Mouse (Mus musculus): ENCODE results near the gene Slc6a9.
A peak's percentile ranks its signal among the peaks of the same experiment; 100 is the strongest.

Slc6a9 gene

DNA sequence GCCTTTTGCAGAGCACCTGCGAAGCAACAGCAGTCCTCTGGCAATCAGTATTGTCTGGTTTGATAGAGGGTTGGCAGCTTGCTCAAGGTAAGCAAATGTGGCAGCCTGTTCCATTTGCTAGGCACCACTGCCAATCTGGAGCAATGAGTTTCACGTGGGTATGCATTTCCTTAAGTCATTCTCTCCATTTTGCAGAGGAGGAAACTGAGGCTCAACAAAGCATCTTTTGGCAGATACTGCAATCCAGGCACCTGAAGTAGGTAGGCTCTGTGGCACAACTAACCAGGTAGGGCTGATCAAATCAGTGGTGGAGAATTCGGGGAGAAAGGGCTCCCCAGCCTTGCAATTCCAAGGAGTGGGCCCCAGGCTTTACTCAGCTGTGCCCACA lies at the start of gene Slc6a9:
Gene Slc6a9 (plus strand): TSS at position 50 of the 388 bp plus-strand sequence.
- no peak for DNase-seq

DNA sequence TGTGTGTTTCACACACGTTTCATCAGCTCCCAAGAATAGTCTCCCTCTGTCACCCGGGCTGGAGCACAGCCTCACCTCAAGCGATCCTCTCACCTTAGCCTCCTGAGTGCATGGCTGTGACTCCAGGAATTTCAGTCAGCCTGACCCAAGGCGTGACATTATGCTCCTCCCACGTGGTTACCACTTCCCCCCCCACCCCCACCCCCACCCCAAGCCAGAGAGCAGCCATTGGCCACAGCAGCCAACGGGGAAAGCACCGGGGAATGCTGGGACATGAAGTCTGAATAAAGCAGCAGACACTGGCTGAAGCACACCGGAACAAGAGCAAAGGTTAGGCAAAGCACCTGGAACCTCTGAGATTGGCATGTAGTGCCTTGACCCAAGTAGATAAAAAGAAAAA lies 47.3 kb upstream of the Slc6a9 start:
- DNase-seq: no peak

DNA sequence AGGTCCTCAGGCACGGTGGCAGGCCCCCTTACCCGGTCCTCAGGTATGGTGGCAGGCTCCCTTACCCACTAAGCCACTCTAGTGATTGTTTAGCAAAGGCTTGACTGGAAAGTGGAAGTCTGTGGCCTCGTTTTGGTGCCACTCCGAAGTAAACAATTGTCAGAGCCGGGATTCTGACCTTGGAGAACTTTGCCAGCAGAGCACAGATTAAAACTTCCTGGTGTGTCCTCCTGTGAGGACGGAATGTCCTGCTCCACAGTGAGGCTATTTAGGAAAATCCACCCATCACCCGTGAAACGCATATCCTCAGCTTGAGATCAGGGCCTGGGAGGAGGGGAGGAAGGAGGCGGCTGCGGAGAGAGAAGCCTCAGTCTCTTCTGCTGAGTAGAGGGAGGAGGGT lies 46.0 kb upstream of the Slc6a9 start:
- no peak for DNase-seq

DNA sequence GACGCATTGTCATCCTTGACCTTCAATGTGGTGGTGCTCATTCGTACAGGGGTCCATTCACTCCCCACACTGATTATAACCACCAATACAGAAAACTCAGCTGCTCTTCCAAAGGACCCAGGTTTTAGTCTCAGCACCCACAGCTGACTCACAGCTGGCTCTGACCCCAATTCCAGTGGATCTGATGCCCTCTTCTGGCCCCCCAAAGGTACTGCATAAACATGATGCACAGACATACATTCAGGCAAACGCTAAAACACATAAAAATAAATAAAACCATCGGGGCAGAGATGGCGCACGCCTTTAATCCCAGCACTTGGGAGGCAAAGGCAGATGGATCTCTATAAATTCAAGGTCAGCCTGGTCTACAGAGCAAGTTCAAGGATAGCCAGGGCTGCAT lies 34.4 kb upstream of the Slc6a9 start:
- DNase-seq: no peak

DNA sequence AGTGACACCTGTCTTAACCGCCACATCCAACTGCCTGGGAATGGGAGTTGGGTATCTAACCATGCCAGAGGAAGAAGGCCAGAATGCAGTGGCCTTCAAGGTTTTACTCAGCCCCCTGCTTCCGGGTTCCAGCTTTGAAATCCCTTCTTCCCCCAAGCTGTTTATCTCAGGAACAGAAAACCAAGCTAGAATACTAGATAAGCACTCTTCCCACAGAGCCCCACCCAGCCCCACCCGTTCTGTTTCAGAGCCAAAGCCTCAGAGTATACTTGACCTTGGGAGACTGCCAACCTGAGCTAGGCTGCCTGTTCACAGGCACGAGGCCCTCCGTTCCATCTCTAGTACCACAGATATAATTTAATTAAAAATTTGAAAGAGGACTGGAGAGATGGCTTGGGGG lies 27.3 kb upstream of the Slc6a9 start:
- DNase-seq: no peak

DNA sequence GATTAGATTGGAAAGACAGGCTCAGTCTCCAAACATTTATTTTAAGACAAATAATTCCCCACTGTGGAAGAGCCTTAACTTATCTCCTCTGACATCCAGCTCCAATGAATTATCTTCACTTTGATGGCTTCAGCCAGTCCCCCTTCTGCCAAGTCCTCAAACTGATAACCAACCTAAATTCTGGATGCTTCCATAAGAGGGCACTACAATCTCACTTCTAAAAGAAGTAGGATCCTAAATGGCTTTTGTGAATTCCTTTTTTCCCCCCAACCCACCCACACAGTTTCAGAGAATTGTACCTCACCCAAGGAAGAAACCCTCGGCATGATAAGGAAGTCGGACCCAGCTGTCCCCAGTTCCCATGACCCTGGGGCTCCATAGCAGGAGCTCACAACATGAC lies 23.4 kb upstream of the Slc6a9 start:
- no peak for DNase-seq

DNA sequence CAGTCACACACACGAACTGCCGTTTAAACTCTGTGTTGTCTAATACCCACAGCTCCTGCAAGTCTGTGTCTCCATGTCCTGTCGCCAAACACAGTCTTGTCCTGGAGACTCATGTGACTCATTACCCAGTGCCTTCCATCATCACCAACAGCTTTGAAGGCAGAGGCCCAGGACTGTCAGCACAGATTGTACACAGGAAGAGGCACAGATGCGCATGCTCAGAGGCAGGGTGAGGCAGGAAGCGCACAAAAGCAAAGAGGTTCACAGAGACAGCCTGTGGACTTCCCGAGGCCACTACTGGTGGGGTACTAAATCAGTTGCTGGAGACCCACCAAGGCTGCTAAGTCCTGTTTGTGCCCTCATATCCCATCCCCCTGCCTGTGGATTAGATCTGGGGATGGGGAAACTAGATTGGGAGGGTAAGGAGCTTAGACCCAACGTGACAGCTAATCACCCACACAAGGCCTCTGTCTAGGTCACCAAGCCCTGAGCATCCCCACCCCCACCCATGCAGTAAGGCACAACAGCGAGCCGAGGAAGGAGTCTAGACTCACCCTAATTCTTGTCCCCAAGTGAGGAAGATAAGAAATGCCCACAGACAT lies 20.6 kb upstream of the Slc6a9 start:
- no peak for DNase-seq

DNA sequence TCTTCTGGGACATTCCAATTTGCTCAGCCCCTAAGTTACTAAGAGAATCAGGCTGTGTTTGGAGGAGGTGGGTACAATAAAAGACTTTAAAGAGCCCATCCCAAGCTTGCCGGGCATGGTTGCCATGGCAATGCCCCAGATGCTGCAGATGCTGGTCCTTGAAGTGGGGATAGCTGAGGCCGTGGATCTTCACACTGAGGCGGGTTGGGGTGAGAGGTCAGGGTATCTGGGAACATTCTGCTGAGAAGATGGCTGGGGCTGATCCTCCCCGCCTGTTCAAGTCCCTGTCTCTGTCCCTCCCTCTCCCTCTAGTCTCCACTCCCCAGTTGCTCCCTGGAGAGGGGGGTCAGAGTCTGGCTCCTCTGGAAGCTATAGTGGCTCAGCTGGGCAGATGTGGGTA lies 20.0 kb upstream of the Slc6a9 start:
- no peak for DNase-seq

DNA sequence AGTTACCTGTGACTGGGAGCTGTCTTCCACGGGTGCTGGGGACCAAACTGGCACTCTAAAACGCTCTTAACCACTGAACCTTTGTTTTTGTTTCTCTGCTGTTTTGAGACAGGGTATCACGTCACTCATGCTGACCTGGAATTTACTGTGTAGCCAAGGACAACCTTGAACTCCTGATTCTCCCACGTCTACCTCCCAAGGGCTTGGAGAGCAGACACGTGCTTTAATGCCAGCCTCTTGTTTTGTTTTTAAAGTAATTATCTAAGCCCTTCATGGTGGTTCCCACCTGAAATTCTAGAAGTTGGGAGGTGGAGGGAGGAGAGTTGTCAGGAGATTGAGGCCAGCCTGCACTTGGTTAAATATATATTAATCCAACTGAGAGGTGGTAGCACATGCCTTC lies 17.5 kb upstream of the Slc6a9 start:
- no peak for DNase-seq

DNA sequence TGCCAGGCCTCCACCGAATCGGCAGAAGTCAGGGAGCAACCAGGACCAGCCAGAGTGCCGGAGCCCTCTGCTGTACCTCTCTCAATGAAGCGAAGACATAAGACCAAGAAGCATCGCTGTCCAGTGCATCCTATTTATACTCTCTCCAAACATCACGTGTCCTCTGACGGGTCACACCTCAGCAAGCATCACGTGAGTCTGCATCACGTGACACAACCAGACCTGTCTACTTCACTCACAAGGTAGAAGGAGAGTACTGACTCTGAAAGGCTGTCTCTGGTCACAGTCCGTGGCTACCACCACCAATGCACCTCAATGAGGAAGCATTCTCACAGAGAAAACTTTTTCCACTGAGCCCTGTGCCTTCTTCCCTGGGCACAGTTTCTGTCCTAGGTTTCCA lies 16.3 kb upstream of the Slc6a9 start:
- no peak for DNase-seq

DNA sequence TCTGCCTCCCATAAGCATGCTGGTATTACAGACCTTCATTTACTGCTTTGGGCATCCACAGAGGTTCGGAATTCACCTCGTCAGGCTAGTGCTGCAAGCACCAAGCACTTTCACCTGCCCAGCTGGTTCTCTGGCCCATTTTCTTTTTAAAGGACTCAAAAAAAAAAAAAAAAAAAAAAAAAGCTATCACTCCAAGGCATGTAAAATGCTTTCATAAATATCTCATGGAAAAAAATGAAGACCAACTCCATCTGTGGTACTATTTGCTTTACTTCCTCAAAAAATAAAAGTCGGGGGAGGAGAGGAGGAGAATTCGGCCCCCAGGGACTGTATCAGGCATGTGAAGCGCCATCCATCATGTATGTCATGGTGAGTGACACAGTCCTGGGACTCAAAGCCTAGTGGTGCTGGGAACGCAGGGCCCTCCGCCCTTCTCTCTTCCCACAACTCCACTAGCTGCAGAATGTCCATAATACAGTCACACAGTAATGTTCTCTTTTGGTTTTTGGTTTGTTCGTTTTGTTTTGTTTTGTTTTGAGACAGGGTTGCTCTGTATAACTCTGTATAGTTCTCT lies 5.6 kb upstream of the Slc6a9 start:
- no peak for DNase-seq

DNA sequence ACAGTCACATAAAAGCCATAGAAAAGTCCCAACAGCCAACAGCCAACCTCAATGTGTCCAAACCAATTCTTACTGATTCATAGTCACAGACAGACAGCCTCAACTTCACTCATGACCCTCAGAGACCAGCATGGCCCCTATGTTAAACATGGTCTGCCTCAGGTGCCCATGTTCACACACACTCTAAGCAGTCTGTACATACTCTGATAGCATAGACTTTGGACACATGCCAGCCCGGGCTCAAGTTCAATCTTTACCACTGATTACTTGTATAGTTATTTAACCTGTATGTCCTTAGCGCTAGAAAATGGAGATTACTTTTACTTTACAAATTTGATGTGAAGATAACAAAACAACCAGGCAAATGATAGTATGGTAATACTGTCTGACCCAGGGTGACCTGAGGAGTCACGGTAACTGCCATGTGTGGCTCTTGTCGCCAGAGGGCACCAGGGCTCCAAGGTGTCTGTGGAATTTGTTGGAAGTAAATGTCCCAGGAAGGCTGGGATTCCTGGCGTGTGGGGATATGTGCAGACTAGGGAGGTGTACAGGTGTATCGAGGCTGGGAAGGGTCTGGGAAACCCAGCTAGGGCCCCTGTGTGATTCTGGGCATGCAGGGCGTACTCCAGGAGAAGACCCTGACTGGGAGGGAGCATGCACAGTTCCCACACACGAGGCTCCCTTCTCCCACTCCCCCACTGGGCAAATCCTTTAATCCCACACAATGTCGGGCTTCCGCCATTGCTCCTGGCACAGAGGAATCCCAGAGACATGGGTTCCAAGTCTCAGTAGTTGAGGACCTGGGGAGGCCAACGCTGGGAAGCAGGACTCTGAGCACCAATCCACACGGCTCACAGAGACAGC lies 4.8 kb upstream of the Slc6a9 start:
- peak in 1 of 2 experiments; percentile 42 for DNase-seq

DNA sequence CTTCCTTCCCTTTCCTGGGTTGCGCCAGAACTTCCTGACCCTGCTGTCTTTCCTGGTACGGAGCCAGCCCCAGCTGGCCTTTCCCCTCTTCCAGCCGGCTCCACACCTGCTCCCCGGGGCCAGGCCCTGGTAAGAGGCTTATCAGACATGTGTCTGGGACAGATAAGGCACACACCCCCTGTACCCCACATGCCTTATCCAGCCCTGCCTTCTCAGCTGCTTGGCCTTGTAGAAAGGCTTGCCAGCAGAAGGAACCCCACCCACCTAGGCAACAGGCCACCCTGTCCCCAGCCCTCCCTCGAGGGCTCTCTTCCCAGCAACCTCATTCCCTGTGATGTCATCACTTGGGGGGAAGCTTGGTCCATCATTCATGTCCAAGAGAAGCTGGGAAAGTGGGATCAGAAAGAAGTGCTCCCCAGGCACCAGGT lies 4.2 kb upstream of the Slc6a9 start:
- no peak for DNase-seq

DNA sequence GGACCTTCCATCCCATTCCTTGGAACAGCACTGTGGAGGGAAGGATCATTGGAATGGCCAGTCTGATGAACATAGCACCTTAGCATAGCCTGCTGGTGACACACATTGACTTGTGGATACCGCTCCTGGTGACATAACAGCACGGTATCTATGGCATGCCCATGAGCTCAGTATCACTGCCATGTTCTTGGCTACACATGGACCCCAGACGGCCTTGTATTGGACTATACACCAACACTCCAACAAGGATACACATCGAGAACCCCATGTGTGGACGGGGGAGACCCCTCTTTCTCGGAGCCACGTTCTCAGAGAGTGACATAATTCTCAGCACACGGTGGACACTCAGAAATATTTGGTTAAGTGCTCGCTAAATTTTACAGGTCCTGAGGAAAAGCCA lies 3.5 kb upstream of the Slc6a9 start:
- no peak for DNase-seq

DNA sequence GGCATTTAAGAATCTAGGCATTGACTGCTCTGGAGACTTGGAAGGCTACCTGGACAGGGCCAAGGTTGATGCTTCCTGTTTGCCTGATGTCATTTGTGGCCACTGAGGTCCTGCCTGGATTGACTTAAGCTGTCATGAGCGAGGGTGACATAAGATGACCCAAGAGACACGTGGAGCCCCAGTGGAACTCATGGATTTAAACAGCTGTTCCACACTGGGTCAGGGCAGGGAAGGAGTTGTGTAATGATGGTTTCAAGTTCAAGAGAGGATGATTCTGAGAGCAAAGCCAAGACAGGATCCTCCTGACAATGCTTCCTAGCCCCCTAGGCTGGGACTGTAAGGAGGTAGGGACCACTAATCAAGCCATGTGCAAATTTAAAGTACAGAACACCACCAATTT lies 2.8 kb upstream of the Slc6a9 start:
- no peak for DNase-seq

DNA sequence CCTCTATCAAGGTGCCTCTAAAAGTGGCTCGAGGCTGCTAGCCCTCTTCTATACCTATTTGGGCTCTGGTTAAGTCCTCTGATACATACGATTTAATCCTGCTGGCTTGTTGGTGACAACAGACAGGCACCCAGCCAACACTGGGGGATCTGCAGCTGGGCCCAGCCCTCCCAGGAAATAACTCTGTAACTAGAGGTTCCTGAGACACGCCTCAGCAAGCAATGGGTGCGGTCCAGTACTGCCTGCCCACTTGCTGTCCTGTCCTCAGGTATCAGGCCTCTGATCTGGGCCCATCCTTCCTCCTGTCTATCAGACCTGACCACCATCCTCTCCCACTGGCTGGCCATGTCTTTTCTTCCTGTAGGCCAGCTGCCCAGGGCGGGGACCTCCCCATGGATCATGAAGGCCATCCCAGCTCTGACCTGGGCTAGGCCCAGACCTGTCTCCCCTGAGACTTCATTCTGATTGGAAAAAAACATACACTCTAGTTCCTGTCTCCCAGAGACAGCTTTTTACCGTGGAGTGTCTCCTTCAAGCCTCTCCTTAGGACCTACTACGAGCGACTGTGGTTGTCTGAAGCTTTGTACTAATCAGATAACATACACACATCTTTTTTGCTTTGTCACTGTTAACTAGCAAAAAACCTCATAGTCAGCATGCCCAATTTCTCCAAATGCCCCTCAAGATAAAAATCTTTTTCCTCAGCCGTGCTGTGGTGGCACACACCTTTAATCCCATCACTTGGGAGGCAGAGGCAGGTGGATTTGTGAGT lies 2.2 kb upstream of the Slc6a9 start:
- no peak for DNase-seq

DNA sequence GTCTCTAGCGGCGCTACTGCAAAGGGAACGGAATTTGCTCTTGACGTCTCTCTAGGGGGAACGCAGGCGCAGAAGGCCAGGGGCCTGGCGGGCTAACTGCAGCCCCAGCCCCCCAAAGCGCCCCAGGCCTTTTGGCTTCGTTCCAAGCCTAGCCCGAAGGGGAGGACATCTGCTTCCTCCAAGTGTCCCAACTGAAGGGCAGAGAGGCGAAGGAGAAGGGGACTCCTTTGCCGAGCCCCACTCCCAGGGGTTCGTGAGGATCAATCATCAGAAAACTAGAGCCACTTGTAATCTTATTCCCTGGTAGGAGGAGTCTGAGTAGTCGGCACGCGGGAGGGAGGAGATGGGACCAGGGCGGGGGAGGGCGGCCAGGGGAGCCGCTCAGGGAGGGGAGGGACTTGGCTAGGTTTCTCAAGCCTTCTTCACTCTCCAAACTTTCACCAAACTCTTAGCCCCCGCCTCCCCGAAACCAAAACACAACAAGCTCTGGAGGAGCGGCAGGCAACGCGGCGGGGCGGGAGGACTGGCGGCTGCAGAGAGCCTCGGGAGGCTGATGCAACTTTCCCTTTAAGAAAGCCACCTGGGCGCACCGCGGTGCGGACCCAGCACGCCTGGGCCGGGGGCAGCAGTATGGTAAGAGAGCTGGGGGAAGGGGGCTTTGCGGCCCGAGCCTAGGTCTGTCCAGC lies 682 bp downstream of the Slc6a9 start:
- DNase-seq: peak in 1 of 2 experiments; percentile 27

DNA sequence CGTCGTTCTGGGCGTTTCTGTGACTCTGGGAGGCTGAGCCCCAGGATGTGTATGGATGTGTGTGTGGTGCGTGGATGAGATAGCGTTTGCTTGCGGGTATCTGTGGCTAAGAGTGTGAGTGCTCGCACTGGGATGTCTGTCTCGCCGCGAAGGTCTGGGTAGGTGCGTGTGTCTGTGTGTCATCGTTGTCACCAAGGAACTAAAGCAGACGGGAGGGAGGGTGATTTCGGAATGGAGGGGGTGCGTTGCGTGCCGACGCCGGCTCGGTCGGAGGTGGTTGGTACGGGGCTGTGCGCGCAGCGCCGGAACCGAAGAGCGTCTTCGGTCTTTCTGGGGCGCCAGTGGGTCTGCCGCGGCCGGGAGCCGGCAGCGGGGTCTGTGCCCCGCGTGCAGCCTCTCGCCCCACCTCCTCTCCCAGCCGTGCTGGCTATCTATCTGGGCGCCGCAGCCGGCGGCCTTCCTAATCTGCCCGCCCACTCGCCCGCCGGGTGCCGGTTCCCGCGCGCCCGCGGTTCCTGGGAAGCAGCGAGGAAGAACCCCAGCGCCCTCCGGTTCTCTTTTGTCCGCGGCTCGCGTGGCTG lies 1.3 kb downstream of the Slc6a9 start:
- no peak for DNase-seq

DNA sequence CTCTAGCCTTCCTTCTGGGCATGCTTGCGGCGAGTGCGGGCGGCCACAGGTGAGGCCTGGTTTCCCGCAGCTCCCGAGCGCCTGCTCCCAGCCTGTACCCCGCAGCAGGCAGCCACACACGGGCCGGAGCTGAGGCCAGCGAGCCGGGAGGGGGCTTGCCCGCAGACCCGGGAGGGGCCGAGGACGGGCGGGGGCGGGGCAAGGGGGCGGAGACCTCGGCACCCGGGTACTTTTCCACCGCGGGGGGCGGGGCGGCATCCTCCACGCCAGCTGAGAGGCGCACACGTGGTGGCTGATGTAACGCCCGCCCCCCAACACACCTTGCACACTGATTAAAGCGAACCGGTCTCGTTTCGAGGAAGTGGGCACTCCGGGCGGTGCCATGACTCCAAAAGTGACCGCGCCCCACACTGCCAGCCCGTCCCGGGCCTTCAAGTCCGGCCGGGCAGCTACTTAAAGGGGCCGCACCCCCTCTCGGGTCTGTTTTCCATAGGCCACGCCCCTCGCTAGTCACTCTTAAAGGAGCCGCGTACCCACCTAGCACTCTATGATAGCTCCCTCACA lies 2.0 kb downstream of the Slc6a9 start:
- peak; percentile 76 to 88 for DNase-seq

DNA sequence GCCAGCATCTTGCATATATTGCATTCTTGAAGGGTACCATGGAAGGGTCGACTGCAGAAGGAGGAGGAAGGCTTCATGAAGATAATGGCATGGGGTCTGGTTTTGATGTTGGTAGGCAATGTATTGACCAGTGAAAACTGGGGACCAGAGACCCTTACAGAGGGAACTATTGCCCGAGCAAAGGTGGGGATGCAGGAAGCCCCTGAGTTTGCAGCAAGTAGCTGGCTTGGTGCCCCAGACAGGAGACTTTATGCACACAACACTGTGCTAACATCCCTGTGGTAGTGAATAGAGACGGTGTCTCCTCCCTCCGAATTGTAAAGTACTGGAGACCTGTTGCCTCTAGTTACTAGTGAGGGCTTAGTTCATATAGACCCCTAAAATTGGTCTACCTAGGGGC lies 3.0 kb downstream of the Slc6a9 start:
- DNase-seq: no peak

DNA sequence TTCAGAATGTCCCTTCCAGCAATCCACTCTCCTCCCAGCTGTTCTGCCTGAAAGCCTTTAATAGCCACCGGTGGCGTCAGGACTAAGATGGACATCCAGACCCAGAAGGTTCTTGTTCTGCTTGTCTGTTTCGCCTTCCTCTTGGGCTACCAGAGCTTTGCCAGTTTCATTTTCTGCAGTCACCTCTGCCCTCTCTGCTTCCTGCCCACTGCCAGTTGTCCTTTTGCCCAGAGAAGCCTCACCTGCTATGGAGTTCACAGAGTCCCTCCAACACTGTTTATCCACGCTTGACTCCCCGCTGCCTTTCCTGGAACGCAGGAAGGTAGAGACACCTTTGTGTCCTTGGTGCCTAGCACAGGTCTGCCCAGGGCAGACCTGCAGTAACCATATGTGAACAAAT lies 5.1 kb downstream of the Slc6a9 start:
- DNase-seq: no peak

DNA sequence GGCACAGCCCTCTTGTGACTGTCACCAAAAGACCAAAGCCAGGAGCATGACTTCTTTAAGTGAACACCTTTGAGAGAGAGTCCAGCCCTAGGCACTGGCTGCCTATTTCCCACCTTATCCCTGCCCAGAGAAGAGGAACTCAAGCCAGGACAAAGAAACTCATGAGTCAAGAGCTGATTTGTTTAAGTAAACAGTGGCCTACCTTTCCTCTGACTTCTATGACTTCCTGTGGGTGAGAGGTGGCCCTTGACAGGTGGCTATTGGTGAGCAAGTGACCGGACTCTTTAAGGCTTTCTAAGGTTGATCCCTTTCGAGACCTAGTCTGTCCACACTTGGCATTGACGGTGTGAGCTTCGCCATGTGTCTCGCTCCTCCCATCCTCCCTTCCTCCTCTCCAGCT lies 6.5 kb downstream of the Slc6a9 start:
- no peak for DNase-seq

Measured in spleen, adult 18-20 months (tissue).